Mouse (Mus musculus) olfactory bulb, adult 2 months (tissue): Measurements from ENCODE around the gene Col6a4.

ENCODE experiments used
- CTCF ChIP-seq: fragments of 200-500 bp; IDR thresholded peaks from 2 replicates; pipeline ENCODE4 v1.5.1; 2012; ENCODE audit warnings: low read depth, mild to moderate bottlenecking, low read length, moderate library complexity; ENCODE audit not compliant: insufficient read depth
- POLR2A ChIP-seq: fragments of 200-500 bp; IDR thresholded peaks from 2 replicates; pipeline ENCODE4 v1.6.1; 2012; ENCODE audit warnings: mild to moderate bottlenecking, low read depth, low read length, moderate library complexity; ENCODE audit not compliant: insufficient read depth

DNA sequence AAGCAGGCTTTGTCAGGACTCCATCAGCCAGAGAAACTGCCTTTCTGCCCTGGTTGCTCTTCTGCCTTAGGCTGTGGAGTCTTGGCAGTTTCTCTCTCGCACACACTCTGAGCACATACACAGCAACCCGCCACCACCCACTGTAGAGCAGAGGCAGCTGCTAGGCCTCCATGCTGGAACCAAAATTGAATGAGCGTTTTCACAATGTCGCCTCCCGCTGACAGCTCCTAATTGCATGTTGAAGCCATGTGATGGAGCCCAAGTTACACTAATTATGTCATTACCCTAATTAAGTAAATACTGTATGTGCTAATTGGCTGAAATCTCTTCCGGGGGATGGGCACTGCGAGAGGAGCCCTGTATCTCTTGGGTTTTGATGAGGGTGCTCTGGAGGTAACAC, 47.6 kb upstream of the Col6a4 start:
- TF ChIP-seq CTCF (no peak), POLR2A (no peak)
